Mouse (Mus musculus) right cerebral cortex, postnatal 10 days (tissue): ENCODE results near the gene Aldoart2.
"Not testable (repeated sequence)": the region's sequence is repeated elsewhere in the genome, so short reads cannot be mapped to it uniquely, and the experiment has no call there.

Experiments used
- DNase-seq, 2 experiments: peaks; one replicate each; pipeline ENCODE4 v3.0.0; 2021; ENCODE audit warnings: low spot score in 2 of 2

Aldoart2 gene

GRCm38 (mm10) chr12:55565206-55565605, at the start of gene Aldoart2:
TSS of gene Aldoart2 (plus strand) at chr12:55565239.
- no peak for DNase-seq

GRCm38 (mm10) chr12:55518061-55518738, 46.8 kb upstream of the Aldoart2 start:
- peak in 1 of 2 experiments; percentile 67 for DNase-seq

DNA sequence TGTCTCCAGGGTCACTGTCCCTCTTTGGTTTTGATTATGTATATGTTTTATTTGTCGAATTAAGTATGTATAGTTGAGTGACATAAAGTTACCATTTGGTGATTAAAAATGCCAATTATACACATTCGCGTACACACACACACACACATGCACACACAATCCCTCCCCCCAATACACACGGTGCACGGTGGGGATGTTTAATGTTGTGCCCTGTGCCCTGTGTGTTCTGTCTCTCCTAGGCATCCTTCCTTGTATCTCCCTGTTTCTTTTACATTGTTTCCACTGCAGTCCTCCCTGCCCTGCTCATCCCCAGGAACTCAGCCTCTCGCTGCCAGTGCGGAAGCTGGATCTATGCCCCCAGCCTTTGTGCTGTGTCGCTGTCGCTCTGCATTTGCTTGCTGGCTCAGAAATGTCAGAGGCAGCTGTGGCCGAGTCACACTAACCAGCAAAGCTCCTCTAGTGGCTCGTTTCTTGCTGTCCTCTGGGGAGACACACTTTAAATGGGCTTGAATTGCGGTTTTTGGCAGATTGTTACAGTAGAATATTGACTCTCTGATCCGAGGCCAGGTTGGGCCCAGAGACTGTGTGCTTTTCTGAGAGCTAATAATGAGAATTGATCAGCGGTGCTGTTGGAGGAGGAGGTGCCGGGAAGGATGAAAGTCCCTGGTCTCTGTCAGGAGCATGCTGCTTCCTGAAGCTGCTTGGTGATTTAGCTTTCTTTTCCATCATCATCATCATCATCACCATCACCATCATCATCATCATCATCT, 37.9 kb upstream of the Aldoart2 start:
- DNase-seq: peak in 1 of 2 experiments; percentile 35

- no peak for DNase-seq
Observed at GRCm38 (mm10) chr12:55536537-55537135, 28.4 kb upstream of the Aldoart2 start.

GRCm38 (mm10) chr12:55537742-55538141, 27.3 kb upstream of the Aldoart2 start:
- no peak for DNase-seq

GRCm38 (mm10) chr12:55538328-55538971, 26.6 kb upstream of the Aldoart2 start:
- no peak for DNase-seq

GRCm38 (mm10) chr12:55539157-55539556, 25.9 kb upstream of the Aldoart2 start:
- no peak for DNase-seq

DNA sequence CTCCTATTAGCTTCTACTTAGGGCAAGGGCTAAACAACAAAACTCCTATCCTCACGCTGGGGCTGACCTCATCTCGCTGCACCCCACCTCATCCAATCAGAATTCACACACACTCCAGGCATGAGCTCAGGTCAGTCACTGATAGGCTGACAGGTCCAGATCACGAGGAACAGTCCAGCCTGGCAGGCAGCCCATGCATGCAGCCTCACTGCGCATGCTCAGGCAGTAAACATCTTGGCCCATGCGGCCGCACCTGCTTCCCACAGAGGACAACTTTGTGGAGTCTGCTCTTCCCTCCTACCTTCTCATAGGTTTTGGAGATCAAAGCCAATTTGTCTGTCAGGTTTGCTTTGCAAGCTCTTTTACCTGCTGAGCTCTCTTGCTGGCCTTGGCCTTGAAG, 10.1 kb upstream of the Aldoart2 start:
- not testable (repeated sequence) for DNase-seq

GRCm38 (mm10) chr12:55557866-55558265, 7.2 kb upstream of the Aldoart2 start:
- DNase-seq: no peak

DNA sequence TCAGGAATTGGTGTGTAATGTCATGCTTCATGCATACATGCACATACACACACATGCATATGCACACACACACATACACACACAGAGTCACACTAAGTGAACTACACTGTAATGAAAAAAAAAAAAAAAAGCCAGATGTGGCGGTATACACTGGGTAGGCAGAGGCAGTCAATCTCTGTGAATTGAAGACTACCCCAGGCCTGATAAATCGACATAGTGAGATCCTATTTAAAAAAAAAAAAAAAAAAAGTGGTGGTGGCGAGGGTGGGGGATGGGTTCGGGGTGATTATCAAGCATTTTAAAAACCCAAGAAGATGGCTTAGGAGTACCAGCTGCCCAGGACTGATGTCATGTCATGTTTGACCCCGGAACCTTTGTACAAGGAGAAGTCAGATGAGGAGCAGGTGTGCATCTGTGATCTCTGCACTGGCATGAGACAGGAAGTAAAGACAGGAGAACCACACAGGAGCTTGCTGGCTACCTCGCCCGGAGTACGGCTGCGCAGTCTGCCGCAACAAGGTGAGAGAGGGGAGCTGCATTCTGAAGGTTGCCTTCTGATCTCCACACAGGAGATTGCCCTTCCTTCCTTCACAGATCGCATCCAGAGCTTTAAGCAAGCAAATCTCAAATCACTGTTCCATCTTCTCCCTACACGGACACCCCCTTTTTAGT, 5.7 kb upstream of the Aldoart2 start:
- no peak for DNase-seq

DNA sequence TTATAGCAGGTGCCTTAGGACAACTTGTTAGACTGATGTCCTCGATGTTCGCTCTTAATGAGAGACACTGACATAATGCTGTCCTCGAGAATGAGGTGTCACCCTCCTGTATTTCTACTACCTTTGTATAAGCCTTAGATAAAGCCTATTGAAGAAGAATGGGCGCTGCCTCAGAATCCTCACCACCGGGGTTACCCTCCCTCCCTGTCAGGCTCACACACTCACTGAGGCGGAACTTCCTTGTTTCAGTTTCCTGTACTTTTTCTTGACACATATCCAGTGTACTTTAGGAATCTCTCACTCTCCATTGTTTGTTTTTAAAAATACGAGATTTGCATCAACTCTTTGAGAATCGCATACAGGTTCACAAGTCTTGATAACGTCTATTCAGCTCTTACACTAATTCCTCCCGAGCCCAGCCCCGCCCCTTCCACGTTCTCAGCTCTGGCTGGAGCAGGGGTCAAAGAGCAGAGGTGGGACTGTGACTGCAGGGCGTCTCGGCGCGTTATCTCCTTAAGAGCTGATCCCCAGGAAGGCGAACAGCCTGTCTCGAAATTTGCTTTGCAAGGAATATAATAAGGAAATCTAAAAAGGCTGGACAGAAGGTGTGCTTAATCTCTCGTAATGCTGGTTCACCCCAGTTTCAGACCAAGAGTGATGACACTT, 4.9 kb upstream of the Aldoart2 start:
- no peak for DNase-seq

DNA sequence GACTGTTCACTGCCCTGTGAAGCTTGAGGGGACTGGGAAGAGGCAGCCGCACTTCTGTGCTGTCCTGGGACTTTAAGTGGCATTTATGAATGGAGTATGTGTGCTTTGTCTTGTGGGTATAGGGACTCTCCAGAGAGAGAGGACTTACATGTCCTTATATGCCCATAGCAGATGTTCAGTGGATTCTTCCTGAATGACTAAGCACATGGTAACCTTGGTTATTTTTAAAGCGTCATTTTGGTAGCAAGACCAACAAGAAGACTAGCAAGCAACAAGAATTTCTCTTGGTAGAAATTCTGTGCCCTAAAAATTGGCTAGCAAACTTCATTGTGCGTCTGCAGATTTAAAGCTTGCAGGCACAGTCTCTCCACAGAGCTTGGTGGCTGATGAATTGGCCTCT, 1.3 kb upstream of the Aldoart2 start:
- no peak for DNase-seq

- DNase-seq: no peak
Observed at GRCm38 (mm10) chr12:55564187-55564963, 664 bp upstream of the Aldoart2 start.

- DNase-seq: no peak
Observed at GRCm38 (mm10) chr12:55565867-55566266, 828 bp downstream of the Aldoart2 start.

GRCm38 (mm10) chr12:55566837-55567236, 1.8 kb downstream of the Aldoart2 start:
- no peak for DNase-seq

- no peak for DNase-seq
Observed at GRCm38 (mm10) chr12:55568466-55568865, 3.4 kb downstream of the Aldoart2 start.

- DNase-seq: no peak
Observed at GRCm38 (mm10) chr12:55569676-55570075, 4.6 kb downstream of the Aldoart2 start.

GRCm38 (mm10) chr12:55570646-55571045, 5.6 kb downstream of the Aldoart2 start:
- DNase-seq: no peak

DNA sequence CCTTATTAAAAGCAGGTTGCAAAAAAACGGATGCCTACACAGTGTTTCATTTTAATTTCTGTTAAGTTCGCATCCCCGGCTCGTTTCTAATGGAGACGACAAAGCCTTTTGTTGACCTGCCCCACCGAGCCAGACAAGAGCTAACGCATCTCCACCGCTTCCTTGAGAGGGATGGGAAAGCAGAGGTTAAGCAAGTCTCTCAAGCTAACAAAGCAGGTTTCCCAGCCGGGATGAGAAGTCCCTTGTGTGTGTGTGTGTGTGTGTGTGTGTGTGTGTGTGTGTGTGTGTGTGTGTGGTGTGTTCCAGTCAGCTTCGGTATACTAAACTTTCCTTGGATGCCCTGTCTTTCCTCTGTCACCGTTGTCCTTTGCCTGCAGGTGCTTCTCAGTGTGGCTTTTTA, 6.1 kb downstream of the Aldoart2 start:
- no peak for DNase-seq

DNA sequence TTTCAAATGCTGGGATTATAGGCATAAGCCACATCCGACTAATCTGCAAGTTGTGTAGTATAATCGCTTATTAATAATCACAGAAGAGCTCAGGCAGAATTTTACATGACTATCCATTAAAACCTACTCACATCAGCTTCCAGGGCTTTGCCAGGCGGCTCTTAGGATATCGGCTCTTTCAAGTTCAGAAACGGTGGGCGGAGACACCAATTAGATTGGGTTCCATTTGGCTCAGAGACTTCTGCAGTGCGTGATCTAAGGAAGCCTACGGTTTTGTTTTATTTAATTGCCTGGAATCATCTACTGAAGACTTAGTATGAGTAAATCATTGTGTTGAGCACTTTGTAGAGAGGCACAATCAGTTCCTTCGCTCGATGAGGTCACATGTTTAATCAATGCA, 6.6 kb downstream of the Aldoart2 start:
- no peak for DNase-seq
